Comparison of ENCODE assay signal across 9 mouse cellular contexts in the genomic region with DNA sequence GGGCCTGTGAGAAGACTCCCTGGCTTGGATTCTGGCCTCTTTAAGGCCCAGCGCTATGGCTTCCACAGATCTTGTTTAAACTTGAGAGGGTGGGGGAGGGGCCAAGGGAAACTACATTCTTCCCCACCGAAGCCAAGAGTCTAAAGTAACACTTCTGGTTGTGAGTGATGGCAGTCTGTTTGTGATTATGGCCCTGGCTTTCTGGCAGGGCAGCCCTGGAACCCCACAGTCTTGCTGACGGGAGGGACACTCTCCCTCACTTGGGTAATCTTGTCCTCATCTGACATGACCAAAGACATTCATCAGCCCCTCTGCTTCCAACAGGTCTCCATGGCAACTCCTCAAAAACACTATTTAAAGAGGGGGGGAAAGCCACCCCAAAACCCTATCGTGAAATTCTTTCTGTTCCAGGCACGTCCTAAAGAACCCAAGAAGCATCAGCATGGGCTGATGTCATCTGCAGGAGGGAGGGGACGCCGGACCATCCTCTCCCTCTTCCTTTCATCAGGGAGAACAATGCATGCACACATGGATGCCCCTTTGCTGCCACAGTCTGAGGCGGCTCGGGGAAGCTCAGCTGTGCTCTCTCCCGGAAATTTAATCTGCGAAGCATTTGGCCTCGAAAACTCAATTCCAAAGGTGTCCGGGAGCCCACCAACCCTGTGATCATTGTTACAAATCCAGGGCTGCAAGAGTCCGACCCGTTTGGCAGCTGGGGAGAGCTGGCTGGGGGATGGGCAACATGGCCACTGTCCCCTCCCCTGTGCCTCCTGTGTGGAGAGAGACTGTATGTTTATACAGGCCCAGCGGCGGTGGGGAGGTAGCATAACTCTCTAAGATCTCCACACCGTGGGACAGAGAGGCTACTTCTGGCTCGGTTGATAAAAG.
DNase-seq lines count a peak whose midpoint lies in the region; ATAC-seq and TF ChIP-seq lines count a peak whose summit lies in the region.
"Had no signal": no experiment of that assay in that cellular context is flagged by ENCODE, and none has a peak within 500 bp of the region (broad histone marks: within the 10 kb centered on the region; RNA-seq: fewer than 3 reads in every experiment).

No protein-coding gene starts in this region.

- WGBS in heart, embryonic 13.5 days, result 28% methylated on average over 19 of the region's 19 CpGs
- WGBS in hindbrain, embryonic 14.5 days, result 7% methylated on average over 19 of the region's 19 CpGs
- WGBS in midbrain, embryonic 14.5 days, result 3% methylated on average over 19 of the region's 19 CpGs

- H3K4me3 ChIP-seq in heart, embryonic 13.5 days, result no peak overlapping the region
- H3K4me3 ChIP-seq in hindbrain, embryonic 14.5 days (replicated peaks; ENCODE audit: low read length), result no peak overlapping the region
- no peak overlapping the region for H3K4me3 ChIP-seq in midbrain, embryonic 14.5 days (replicated peaks; ENCODE audit: low read depth, low read length)

- H3K36me3 ChIP-seq in heart, embryonic 13.5 days, result peaks cover 81% of the 10 kb centered on the region
- H3K36me3 ChIP-seq in hindbrain, embryonic 14.5 days (replicated peaks; ENCODE audit: control insufficient read depth, insufficient read depth), result no peaks in the 10 kb centered on the region
- no peaks in the 10 kb centered on the region for H3K36me3 ChIP-seq in midbrain, embryonic 14.5 days (ENCODE audit: control insufficient read depth, insufficient read depth, low read length)

- peak overlapping the region; percentile 52 for H3K9ac ChIP-seq in heart, embryonic 13.5 days
- H3K9ac ChIP-seq in hindbrain, embryonic 14.5 days, result peak overlapping the region; percentile 44
- H3K9ac ChIP-seq in midbrain, embryonic 14.5 days (replicated peaks; ENCODE audit: low read length), result no peak overlapping the region
- H3K9ac ChIP-seq: liver, embryonic 14.5 days had no signal

- no peaks in the 10 kb centered on the region for H3K9me3 ChIP-seq in heart, embryonic 13.5 days
- H3K9me3 ChIP-seq in hindbrain, embryonic 14.5 days (ENCODE audit: control insufficient read depth, low read length), result no peaks in the 10 kb centered on the region
- no peaks in the 10 kb centered on the region for H3K9me3 ChIP-seq in midbrain, embryonic 14.5 days (ENCODE audit: control insufficient read depth, low read length)

- no peak for ATAC-seq in heart, embryonic 13.5 days (ENCODE audit: extremely low read depth, insufficient number of reproducible peaks, low FRiP score, low TSS enrichment)
- ATAC-seq in hindbrain, embryonic 14.5 days (ENCODE audit: low FRiP score), result peak; percentile 68
- peak; percentile 59; the same call in 1 of the 2 replicates for ATAC-seq in midbrain, embryonic 14.5 days (ENCODE audit: low FRiP score, low TSS enrichment)
- no peak for ATAC-seq in monocyte, adult 5-6 weeks (replicated peaks; ENCODE audit: insufficient number of reproducible peaks, low FRiP score, low TSS enrichment, poor library complexity, severe bottlenecking)

- peak overlapping the region; percentile 13 for H3K4me2 ChIP-seq in heart, embryonic 13.5 days
- peak overlapping the region; percentile 27 for H3K4me2 ChIP-seq in hindbrain, embryonic 14.5 days (replicated peaks)
- peak overlapping the region; percentile 13 for H3K4me2 ChIP-seq in midbrain, embryonic 14.5 days (ENCODE audit: low read length)

- TF ChIP-seq POLR2A in brain, embryonic 14.5 days (IDR thresholded peaks at IDR 0.05; ENCODE audit: borderline replicate concordance, extremely low read depth, insufficient read depth, insufficient read length, poor library complexity, severe bottlenecking), result no peak

- TF ChIP-seq CTCF in brain, embryonic 14.5 days (IDR thresholded peaks at IDR 0.05; ENCODE audit: borderline replicate concordance, extremely low read depth, insufficient read depth, insufficient read length), result no peak

- H3K27me3 ChIP-seq in heart, embryonic 13.5 days (replicated peaks), result no peaks in the 10 kb centered on the region
- no peaks in the 10 kb centered on the region for H3K27me3 ChIP-seq in hindbrain, embryonic 14.5 days (ENCODE audit: control insufficient read depth, insufficient read depth, low read length)
- no peaks in the 10 kb centered on the region for H3K27me3 ChIP-seq in midbrain, embryonic 14.5 days (ENCODE audit: control insufficient read depth, insufficient read depth, low read length)

- DNase-seq in heart, adult 9 months (ENCODE audit: low spot score in 2 of 2), result no peak
- peak; percentile 75 for DNase-seq in brain, embryonic 14.5 days (ENCODE audit: low read depth)
- peak; percentile 57 for DNase-seq in hindbrain, embryonic 14.5 days (ENCODE audit: low spot score)
- DNase-seq in midbrain, embryonic 14.5 days, result peak; percentile 61
- no peak for DNase-seq in thymus, postnatal 0 days (ENCODE audit: low spot score)
- DNase-seq in adrenal gland, postnatal 36 days, result no peak

- peak overlapping the region; percentile 50 for H3K27ac ChIP-seq in heart, embryonic 13.5 days (replicated peaks)
- peak overlapping the region; percentile 60 for H3K27ac ChIP-seq in hindbrain, embryonic 14.5 days
- H3K27ac ChIP-seq in midbrain, embryonic 14.5 days (replicated peaks; ENCODE audit: low read depth, low read length), result peak overlapping the region; percentile 53
- H3K27ac ChIP-seq: liver, embryonic 14.5 days had no signal

- H3K4me1 ChIP-seq in heart, embryonic 13.5 days, result peaks cover 65% of the 10 kb centered on the region
- H3K4me1 ChIP-seq in hindbrain, embryonic 14.5 days (replicated peaks; ENCODE audit: control insufficient read depth, insufficient read depth, low read length), result peaks cover 23% of the 10 kb centered on the region
- H3K4me1 ChIP-seq in midbrain, embryonic 14.5 days (ENCODE audit: control insufficient read depth, insufficient read depth, low read length), result peaks cover 18% of the 10 kb centered on the region

Comparison
In these comparisons a context has a peak if more than half of its experiments do, and no peak if none do; other contexts are left out.
1. ATAC-seq: peak in hindbrain, embryonic 14.5 days (single experiment) and midbrain, embryonic 14.5 days (single experiment); none in heart, embryonic 13.5 days (single experiment) and monocyte, adult 5-6 weeks (single experiment).
2. DNase-seq: peak in brain, embryonic 14.5 days (single experiment), hindbrain, embryonic 14.5 days (single experiment) and midbrain, embryonic 14.5 days (single experiment); none in heart, adult 9 months (0 of 2), thymus, postnatal 0 days (single experiment) and adrenal gland, postnatal 36 days (0 of 2).
3. Peak in every context shown above with its lines, with median percentiles within 50 percentile points of each other: H3K27ac ChIP-seq and H3K4me2 ChIP-seq.